Mouse (Mus musculus): ENCODE data around the gene Gm43720.

Gene Gm43720

DNA sequence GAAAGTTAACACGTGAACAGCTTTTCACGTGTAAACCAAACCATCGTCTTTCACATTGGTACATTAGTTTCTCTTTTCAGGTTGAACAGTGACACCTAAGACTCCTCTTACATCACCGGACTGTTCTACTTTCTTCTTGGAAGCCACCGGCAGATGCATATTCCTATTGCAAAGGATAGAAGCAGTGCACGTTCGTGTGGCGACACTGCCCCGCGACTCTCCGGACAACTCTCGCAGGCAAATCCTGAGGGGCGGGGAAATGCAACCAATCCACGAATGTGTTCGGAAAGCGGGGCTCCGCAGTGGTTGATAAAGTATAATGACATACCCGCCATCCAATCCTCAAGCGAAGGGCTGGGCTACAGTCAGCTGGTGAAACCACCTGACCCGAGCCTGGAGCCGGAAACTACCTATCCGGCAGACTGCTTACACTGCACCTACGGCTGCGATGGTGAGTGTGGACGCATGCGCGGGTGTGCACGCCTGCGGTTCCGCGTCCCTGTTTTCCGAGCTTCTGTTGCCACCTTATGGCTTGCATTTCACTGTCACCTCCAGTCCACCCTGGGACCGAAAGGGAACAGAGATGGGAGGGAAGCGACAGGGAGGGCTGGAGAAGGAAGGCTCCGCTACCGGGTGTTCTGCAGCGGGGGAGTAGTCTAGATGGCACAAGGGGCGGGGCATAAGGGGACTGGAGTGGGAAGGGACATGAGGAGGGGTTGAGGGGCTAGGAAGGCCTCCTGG is 24.2 kb downstream of the Gm43720 start, which contains the start of gene Lamtor4:
Lamtor4 (plus strand) TSS at position 130 of the 741 bp plus-strand sequence.
- TF ChIP-seq GATA4 (IDR thresholded peaks at IDR 0.05; ENCODE audit: insufficient replicate concordance, low read length), result no peak

DNA sequence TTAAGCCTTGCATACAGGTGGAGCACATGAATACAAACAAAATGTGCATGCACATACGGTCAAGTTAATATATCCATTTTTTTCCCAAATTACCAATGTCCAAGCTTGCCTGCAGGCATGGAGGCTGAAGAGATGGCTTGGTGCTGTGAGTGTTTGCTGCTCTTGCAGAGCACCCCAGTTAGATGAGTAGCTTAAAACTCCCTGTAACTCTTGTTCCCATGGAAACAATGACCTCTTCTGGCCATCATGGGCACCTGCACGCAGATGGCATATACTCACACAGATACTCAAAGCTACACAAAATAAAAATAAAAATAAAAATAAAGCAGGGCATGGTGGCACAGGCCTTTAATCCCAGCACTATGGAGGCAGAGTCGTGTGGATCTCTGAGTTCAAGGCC is 26.7 kb downstream of the Gm43720 start:
- TF ChIP-seq GATA4 (IDR thresholded peaks at IDR 0.05; ENCODE audit: insufficient replicate concordance, low read length), result no peak

DNA sequence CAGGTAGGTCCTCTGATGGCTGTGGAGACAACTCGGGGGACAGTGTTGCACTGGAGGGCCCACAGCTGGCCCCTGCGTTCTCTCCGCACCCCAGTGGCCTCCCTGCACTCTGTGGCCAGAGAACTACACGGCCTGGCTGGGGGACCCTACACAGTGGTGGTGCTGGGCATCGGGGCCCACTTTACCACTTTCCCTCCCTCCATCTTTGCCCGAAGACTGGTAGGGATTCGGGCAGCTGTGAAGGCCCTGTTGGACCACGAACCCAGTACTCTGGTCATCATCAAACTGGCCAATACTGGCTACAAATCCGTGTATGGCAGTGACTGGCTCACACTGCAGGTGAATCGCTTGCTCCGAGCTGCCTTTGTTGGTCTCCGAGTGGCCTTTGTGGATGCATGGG is 28.6 kb downstream of the Gm43720 start:
- no peak for TF ChIP-seq GATA4 (IDR thresholded peaks at IDR 0.05; ENCODE audit: insufficient replicate concordance, low read length)

DNA sequence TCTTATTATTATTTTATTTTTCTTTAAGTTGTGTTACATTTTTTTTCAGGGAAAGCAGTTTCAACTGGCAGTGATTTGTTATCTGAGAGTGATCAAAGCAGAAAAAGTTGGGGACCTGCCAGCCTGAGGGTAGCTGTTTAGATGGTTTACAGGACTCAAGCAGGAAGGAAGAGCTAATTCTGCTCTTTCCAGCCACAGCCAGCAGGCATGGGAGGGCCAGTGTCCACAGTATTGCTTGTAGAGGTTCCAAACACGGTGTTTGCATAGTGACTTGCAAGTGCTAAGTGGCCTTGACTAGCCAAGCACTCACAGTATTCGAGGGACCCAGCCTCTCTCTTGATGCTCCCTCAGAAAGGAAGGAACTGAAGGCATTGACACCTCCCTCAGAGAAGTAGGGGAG is 38.2 kb downstream of the Gm43720 start:
- TF ChIP-seq GATA4 (IDR thresholded peaks at IDR 0.05; ENCODE audit: insufficient replicate concordance, low read length), result no peak

DNA sequence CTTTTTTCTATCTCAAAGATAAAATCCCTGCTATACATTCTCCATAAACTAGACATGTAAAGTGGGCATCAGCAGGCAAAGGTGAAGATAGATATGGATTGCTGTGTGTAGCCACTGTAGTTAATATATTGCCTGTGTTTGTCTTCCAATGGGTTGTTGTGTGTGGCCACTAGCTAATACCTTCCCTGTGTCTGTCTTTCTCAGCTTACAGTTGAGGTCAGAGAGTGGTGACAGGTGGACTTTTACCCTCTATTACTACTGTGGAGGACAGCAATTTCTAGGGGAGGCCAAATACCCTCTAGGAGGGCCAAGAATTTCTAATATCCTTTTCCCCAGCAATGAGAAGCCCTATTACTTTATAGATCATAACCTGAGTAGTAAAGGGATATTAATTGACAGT is 45.5 kb downstream of the Gm43720 start:
- TF ChIP-seq GATA4 (IDR thresholded peaks at IDR 0.05; ENCODE audit: insufficient replicate concordance, low read length), result no peak

DNA sequence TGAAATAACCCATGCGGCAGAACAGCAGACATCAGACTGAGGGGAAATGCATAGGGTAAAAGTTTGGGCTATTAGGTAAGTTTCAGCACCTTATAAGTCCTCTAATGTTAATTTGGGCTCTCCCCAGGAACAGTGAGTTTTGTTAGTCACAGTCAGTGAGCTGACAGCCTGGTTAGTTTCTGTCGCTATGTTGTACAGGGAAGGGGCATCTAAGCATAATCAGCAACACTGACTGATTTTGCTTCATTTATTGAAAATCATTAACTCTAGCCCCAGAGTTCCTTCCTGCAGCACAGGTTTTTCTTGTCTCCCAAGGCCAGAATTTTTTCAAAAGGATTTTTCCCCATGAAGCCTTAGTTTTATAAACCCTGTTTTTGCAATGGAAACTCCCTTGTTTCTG is 46.0 kb downstream of the Gm43720 start:
- no peak for TF ChIP-seq GATA4 (IDR thresholded peaks at IDR 0.05; ENCODE audit: insufficient replicate concordance, low read length)

DNA sequence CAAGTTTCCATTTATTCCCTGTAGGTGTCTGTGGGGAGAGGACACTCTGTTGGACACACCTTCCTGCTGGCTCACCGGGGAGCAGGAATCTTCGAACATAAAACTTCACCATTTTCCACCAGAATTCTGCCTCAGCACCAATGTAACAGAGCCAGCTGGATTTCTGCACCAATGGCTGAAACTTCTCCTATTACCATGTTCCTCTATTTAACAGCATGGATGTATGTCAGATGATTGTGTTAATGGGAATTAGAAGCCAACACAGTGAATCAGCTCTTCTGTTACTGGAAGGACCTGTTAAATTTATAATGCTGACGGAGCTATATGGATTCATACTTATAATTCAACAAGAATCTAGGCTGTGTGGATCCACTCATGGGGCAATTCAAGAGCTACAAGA is 50.2 kb downstream of the Gm43720 start:
- no peak for TF ChIP-seq GATA4 (IDR thresholded peaks at IDR 0.05; ENCODE audit: insufficient replicate concordance, low read length)

DNA sequence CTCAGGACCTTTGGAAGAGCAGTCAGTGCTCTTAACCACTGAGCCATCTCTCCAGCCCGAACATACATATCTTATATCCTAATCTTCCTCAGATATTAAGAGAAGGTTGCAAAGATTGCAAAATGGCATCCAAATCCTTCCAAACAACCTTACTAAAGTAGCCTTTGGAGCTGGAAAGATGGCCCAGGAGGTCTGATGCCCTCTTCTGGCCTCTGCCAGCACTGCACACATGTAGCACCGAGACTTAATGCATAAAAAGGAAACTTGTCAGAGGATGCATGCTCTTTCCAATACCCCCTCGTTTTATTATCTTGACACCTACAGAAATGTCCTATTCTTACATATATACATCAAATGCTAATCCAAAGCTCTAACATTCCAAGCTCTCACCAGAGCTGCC is 51.7 kb downstream of the Gm43720 start:
- no peak for TF ChIP-seq GATA4 (IDR thresholded peaks at IDR 0.05; ENCODE audit: insufficient replicate concordance, low read length)

DNA sequence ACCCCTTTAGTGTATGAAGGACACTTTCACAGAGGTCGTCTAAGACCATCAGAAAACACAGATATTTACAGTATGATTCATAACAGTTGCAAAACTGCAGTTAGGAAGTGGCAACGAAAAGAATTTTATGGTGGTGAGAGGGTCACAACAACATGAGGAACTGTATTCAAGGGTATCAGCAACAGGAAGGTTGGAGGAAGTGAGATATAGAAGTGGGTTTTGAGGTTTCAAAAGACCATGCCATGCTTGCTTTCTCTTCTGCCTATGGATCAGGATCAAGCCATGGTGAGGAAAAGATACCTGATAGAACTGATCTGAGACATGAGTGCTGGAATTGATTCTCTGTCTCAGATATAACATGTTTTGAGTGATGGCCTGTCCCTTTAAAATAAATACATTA is 52.4 kb downstream of the Gm43720 start:
- no peak for TF ChIP-seq GATA4 (IDR thresholded peaks at IDR 0.05; ENCODE audit: insufficient replicate concordance, low read length)

DNA sequence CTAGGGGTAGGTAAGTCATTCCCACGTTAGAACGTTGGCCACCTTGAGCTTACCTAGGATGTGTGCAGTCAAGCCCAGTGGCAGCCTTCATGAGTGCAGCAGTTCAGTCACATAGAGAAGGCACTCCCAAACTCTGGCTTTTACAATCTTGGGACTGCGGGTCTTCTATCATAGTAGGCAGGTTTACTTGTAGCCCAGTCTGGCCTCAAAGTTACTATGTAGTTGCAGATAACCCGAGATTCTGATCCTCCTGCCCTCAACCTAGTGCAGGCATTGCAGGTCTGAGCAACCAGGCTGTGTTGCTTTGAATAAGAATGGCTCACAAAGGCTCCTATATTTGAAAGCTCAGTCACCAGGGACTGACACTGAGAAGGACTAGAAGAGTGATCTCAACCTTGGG is 53.3 kb downstream of the Gm43720 start:
- TF ChIP-seq GATA4 (IDR thresholded peaks at IDR 0.05; ENCODE audit: insufficient replicate concordance, low read length), result no peak

DNA sequence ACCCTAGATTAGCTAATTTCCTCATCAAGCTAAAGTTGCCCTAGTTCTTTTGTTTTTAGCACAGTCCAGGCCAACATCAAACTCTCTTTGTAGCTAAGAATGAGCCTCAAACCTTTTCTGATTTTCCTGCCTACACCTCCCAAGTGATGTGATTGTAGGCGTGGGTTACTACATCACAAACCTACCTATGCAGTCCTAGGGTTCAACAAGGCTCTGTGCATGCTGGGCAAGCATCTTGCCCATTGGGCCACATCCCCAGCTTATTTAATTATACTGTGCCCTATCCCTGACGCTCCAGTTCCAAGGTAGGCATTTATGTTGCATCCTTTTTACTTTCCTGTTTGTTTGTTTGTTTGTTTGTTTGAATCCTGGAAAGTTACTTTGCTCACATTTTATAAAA is 54.1 kb downstream of the Gm43720 start, which contains the start of gene Nxpe5:
Nxpe5 (plus strand) TSS at position 199 of the 400 bp plus-strand sequence.
- no peak for TF ChIP-seq GATA4 (IDR thresholded peaks at IDR 0.05; ENCODE audit: insufficient replicate concordance, low read length)

DNA sequence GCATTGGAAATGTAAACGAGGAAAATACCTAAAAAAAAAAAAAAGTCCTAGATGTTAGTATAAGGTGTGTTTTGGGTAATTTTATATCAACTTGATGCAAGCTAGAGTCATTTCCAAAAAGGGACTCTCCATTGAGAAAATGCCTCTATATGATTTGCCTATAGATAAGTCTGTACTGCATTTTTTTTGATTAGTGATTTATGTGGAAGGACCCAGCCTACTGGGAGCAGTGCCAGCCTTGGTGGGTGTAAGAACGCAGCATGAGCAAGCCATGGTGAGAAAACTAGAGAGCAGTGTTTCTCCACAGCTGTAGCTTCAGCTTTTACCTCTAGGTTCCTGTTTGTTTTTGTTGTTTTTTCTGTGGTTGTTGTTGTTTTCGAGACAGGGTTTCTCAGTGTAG is 56.5 kb downstream of the Gm43720 start:
- TF ChIP-seq GATA4 (IDR thresholded peaks at IDR 0.05; ENCODE audit: insufficient replicate concordance, low read length), result no peak

DNA sequence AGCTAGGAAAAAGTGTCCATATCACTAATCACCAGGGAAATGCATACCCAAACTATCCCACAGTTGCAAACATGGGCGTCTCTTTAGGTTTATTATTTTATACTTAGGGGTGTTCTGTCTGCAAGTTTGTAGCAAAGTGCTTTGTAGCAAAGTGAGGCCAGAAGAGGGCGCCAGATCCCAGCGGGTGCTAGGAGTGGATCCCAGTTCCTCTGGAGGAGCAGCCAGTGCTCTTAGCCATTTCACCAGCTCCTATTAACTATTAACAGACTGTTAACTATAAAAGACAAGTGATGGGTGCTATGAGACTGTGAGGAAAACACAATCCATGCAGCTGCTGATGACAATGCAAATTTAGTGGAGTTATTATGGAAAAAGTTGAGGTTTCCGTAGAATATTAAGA is 57.6 kb downstream of the Gm43720 start:
- no peak for TF ChIP-seq GATA4 (IDR thresholded peaks at IDR 0.05; ENCODE audit: insufficient replicate concordance, low read length)

DNA sequence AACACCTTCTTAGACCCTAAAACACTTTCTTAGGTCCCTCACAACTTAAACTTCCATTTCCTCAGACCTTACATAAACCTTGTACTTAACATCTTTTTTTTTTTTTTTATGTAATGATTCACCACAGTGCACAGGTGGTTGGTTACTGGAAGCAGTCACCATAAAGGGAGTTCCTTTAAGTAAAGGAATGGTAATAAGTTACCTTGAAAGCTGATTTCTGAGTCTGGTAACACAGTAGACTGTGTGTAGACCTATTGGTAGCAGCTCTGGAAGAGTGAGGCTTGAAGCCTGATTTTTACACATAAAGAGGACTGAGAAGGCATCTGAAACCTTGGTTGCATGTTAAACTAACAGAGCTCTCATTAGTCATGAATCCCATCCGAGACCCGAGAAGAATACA is 59.9 kb downstream of the Gm43720 start:
- TF ChIP-seq GATA4 (IDR thresholded peaks at IDR 0.05; ENCODE audit: insufficient replicate concordance, low read length), result no peak
